Mouse (Mus musculus) lung, adult 18-20 months (tissue): ENCODE data around the gene Mllt3.

Experiments used
- DNase-seq, 2 experiments: peaks; one replicate each; pipeline ENCODE4 v3.0.0; 2022; ENCODE audit warnings: mixed read lengths in 2 of 2

The Mllt3 gene

DNA sequence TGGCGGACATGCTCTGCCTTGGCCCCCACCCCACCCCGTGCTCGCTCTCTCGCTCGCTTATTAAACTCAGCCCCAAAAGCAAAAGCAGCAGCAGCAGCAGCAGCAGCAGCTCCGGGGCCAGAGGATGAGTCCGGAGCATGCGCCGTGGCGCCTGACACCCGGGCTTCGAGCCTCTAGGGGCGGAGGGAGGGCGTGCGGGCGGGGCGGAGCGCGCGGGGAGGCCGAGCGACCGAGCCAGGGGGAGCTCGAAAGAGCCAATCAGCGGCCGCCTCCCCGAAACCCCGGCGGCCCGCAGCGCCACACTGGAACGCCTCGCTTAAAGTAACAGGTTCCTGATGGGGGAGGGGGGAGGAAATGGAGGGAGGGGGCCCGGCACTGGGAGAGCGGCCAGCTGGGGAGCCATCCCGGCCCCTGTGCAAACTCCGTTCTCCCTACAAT is at the start of gene Mllt3:
Mllt3 (minus strand) TSS at position 149 of the 438 bp plus-strand sequence.
- DNase-seq: peak; percentile 95 to 97

- no peak for DNase-seq
Measured at GRCm38 (mm10) chr4:88082381-88082780, 49.2 kb upstream of the Mllt3 start.

DNA sequence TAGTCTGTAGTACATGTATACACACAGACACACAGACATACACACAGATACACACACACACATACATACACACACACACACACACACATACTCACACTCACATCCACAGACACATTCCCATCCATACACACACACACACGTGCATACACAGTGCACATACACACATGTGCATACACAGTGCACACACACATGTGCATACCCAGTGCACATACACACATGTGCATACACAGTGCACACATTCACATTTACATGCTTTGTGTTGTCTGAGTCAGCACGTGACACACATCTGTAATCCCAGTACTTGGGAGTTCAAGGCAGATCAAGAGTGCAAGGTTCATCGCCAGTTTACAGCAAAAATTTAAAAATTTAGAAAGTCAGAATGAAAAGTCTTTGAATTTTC is 48.7 kb upstream of the Mllt3 start:
- DNase-seq: no peak

GRCm38 (mm10) chr4:88081417-88081816 is 48.3 kb upstream of the Mllt3 start:
- DNase-seq: no peak

GRCm38 (mm10) chr4:88078983-88079382 is 45.8 kb upstream of the Mllt3 start:
- no peak for DNase-seq

DNA sequence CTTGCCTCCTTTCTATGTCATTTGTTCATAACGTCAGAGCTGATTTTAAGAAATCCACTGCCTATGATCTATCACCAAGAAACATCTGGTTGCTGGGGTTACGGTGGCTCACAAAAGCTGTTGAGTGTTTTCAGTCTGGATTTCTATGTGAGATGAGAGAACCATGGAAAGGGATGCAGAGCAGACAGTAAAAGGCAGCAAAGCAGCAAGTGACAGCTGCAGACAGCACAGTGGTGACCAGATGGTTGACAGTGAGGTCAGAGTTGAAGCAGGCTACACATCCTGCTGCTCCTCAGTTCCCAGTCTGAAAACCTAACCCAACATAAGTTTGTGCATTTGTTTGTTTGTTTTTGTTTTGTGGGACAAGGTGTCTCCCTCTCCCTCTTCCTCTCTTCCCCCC is 42.2 kb upstream of the Mllt3 start:
- DNase-seq: no peak

- no peak for DNase-seq
Measured at GRCm38 (mm10) chr4:88046280-88046679, 13.1 kb upstream of the Mllt3 start.

- DNase-seq: no peak
Measured at GRCm38 (mm10) chr4:88045151-88045550, 12.0 kb upstream of the Mllt3 start.

DNA sequence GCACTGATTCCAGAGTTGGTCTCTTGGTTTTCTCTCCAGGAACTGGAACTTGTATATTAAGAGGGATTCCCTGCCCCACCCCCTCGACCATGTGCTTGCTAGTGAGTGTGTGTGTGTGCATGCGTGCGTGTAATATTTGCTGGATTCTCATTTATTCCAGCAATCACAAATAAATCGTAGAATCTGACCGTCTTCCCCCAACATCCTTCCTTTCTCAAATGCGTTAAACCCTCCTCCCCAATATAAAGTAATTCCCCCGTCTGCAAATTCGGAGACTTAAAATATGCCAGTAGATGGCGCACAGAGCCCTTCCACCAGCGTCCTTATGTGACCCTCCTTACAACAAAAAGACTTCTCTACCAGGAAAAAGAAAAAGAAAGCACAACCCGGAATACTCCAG is 2.2 kb upstream of the Mllt3 start:
- DNase-seq: peak; percentile 41 to 61

GRCm38 (mm10) chr4:88034387-88035157 is 1.4 kb upstream of the Mllt3 start:
- DNase-seq: no peak

GRCm38 (mm10) chr4:88033729-88034386 is 694 bp upstream of the Mllt3 start:
- DNase-seq: peak; percentile 28 to 48

DNA sequence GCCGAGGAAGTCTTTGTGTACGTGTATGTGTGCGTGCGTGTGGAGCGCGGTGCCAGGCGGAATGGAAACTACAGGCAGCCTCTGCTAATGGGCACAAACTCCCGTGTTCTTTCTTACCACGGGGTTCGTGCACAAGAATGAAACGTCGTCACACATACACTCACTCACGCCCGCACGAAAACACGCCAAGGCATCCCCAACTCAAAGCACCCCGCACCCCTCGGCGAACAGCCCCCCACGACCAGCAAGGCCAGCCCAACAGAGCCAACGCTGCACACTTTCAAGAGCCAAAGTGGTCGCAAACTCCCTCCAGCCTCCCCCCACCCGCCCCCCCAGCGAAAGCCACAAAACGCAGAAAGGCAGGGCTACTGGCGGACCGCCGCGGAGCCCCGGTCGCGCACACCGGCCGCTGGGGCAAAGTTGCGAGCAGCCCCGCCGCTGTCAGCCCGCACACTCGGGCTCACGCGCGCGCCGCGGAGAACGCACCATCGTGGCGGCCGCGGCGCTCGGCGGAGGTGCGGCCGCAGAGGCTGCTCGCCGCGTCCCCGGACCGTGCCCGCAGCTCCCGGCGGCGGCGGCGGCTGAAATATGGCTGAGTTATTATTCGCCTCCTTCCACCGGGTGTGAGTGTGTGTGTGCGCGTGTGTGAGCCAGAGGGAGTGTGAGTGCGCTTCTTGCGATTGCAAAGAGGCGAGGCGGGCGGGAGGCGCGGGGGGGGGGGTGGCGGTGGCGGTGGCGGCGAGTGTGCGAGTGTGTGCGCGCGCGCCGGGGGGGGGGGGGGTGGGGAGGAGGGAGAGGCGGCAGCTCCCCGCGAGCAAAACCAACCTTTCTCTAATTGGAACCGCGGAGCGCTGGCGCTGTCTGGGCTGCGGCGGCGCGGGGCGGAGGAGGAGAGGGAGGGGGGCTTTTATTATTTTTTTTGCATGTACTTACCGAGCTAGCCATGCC is 739 bp downstream of the Mllt3 start:
- peak; percentile 43 to 48 for DNase-seq

DNA sequence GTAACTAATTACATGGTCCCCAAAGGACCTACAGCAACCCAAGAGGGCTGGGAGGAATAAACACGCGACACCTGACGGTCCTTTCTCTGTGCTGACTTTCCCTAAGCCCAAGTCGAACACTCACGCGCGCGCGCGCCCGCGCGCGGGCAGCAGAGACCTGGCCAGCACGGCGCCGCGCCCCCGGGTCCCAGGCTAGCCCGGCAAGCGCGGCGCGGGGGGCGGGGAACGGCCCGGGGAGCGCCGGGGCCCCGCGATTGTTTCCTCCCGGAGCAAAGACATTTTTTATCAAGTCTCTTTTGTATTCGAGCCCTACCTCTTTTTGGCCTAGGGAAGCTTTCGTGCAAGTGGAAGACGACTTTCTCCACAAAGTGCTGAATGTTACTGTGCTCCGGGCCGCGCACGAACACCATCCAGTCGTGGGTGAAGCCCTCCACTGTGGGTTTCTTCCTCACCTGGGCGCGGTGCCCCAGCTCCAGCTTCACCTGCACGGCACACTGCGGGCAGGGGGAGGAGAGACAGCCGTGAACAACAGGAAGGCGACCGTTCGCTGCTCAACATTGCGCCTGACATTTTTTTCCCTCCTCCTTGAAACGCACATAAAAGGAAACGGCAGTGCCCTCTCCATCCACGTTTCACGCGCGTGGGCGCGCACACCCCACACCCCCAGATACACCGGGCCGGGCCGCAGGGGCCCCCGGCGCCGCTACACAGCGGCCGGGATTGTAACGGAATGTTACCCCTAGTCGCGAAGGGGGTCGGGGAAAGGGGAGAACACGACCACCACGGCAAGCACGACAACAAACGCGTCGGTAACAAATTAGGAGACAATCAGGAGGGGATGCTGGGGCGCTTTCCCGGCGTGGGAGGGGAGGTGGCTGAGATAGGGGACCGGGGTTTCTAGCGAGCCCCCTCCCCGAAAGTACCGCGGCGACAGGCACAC is 1.7 kb downstream of the Mllt3 start:
- DNase-seq: peak; percentile 34 to 50

DNA sequence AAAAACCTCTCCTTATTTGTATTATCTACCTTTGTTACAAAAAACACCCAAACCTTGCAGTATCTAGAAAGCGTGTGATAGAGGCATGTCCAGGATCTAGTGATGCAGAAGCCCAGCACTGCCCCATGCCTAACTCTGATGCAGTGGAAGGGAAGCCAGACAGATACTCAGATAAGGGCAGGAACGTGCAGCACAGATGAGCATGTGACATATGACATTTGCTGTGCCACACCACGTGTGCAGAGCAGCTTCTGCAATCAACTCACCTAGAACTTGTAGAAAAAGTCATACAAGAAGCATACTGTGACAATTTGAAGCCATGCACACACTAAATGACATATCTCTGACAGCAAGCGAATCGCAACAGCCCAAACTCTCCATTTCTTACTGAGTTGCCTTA is 9.6 kb downstream of the Mllt3 start:
- no peak for DNase-seq

DNA sequence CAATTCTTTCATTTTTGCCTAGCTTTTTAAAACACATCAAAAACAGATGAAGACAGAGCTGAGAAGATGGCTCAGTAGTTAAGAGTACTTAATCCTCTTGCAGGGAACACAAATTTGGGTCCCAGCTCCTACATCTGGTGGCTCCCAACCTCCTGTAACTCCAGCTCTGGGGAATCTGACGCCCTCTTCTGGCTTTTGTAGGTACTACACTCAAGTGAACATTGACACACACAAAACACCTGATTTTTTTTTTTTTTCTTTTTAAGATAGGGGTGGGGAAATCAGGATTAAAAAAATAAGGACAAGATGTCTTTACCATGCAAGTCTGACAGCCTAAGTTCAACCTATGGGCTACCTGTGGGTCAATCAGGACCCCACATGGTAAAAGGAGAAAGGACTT is 10.5 kb downstream of the Mllt3 start:
- no peak for DNase-seq

GRCm38 (mm10) chr4:88020421-88020820 is 12.7 kb downstream of the Mllt3 start:
- no peak for DNase-seq

DNA sequence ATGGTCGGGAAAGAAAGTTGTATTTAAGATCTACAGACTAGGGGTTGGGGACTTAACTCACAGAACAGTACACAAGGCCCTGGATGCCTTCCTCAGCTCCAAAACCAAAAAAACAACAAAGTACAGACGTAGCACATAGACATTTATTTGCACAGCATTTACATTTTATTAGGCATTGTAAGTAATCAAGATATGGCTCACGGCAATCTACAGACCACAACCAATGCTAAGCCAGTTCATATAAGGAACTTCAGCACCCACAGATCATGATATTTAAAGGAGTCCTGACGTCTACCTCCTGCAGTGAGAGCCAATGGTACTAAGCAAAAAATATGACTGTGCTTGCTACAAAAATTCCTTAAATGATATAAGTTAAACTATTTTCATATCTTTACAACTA is 13.5 kb downstream of the Mllt3 start:
- DNase-seq: no peak

- peak; percentile 47 to 68 for DNase-seq
Measured at GRCm38 (mm10) chr4:88017452-88018350, 15.5 kb downstream of the Mllt3 start.

DNA sequence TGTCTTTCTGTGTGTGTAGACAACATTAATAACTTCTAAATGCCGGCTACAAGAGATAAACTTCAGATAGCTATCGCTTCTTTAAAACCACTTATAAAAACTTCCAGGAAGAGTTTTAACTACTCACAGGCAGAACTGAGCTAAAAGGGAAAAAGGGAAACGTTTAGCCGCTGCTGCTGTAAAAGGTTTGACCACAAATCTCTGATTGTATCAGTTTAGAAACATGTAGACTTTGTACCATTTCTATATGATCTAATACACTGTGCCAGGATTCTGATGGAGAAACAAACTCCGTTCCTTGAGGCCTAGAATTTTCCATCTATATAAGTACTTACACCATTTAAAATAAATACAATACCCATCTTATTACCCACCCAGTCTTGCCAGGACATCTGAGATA is 17.4 kb downstream of the Mllt3 start:
- DNase-seq: no peak

GRCm38 (mm10) chr4:88015261-88015660 is 17.9 kb downstream of the Mllt3 start:
- DNase-seq: no peak

DNA sequence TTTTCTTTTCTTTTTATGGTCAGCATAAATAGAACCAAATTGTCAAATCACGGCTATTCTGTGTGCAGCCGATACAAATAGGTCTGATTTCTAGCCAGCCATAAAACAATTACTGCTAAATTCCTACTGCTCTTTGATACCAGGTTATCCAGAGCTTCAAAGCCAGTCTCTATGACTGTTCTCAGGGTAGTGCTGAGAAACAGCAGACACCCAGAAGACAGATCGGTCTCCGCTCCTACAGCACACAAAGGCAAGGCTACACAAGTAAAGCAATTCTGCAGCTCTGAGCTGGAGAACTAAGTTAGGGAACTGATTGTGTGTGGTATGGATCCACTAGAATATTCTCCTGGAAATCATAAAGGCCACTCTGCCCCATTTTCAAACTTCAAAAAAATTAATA is 20.4 kb downstream of the Mllt3 start:
- DNase-seq: no peak
